Mouse (Mus musculus): ENCODE data around the gene Nkapl.
"Not testable (repeated sequence)": the region's sequence is repeated elsewhere in the genome, so short reads cannot be mapped to it uniquely, and the experiment has no call there.

- TF ChIP-seq POLR2A (IDR thresholded peaks at IDR 0.05; ENCODE audit: control insufficient read depth, low read depth, low read length); CTCF (IDR thresholded peaks at IDR 0.05; ENCODE audit: control insufficient read depth, insufficient read depth, insufficient replicate concordance, low read depth, low read length): not testable (repeated sequence)
These were observed 10.7 kb upstream of the Nkapl start, which contains the start of the genes Zkscan4 and Gm10065 for GRCm38 (mm10) chr13:21478759-21479670.

Measured in testis, adult 2 months (tissue).